Mouse (Mus musculus) brain, embryonic 14.5 days (tissue): Measurements from ENCODE around the gene Nudt5.

Source experiments
- CTCF ChIP-seq: fragments of 200-500 bp; IDR thresholded peaks from 2 replicates; pipeline ENCODE4 v1.5.1; 2012; ENCODE audit warnings: inconsistent platforms, mild to moderate bottlenecking, moderate library complexity, borderline replicate concordance; ENCODE audit not compliant: insufficient read depth, insufficient read length; ENCODE audit errors: extremely low read depth
- POLR2A ChIP-seq: fragments of 200-500 bp; IDR thresholded peaks from 2 replicates; pipeline ENCODE4 v1.6.1; 2012; ENCODE audit warnings: mild to moderate bottlenecking, inconsistent platforms, borderline replicate concordance; ENCODE audit not compliant: poor library complexity, insufficient read depth, insufficient read length, severe bottlenecking; ENCODE audit errors: extremely low read depth

- TF ChIP-seq CTCF = no peak
- TF ChIP-seq POLR2A = no peak
These were observed 40.3 kb upstream of the Nudt5 start for GRCm38 (mm10) chr2:5804440-5805045.
